Mouse (Mus musculus): ENCODE results near the gene Inafm1. TPM values are rescaled to one million over a fixed set of nuclear protein-coding genes. Genes with fewer than 3 reads are reported as not detected.

The Inafm1 gene
- 11.0 and 13.8 TPM in 2 replicates for polyA plus RNA-seq (2014; fragmentation: Nextera tagmentation; extraction: Ambion mirVana)

- Histone ChIP-seq H3K4me3 (ENCODE audit: low read depth, low read length) (peak within 1 kb of the TSS; percentile 79), H3K27me3 (ENCODE audit: control insufficient read depth, insufficient read depth, low read length) (no peaks in the 10 kb centered on the region), H3K9me3 (ENCODE audit: control insufficient read depth, low read length) (no peaks in the 10 kb centered on the region), H3K27ac (ENCODE audit: low read depth, low read length) (peak within 1 kb of the TSS; percentile 87), H3K9ac (ENCODE audit: low read depth, low read length) (peak within 1 kb of the TSS; percentile 75), H3K4me1 (replicated peaks; ENCODE audit: control insufficient read depth, insufficient read depth, low read length) (peaks cover 11% of the 10 kb centered on the region; the same call in 1 of the 2 replicates), H3K36me3 (ENCODE audit: control insufficient read depth, insufficient read depth, low read length) (no peaks in the 10 kb centered on the region; the same call in 1 of the 2 replicates), H3K4me2 (replicated peaks; ENCODE audit: low read depth, low read length) (peak within 1 kb of the TSS; percentile 96)
- DNase-seq (ENCODE audit: low spot score): peak; percentile 94
- peak; percentile 90 for ATAC-seq (ENCODE audit: low FRiP score)
- under 1% methylated on average over 35 of the region's 49 CpGs for WGBS
Measured at GRCm38 (mm10) chr7:16273081-16273765, at the start of gene Inafm1. Gene Inafm1 (minus strand): TSS chr7:16273617.

- Histone ChIP-seq H3K27ac (ENCODE audit: low read depth, low read length) (no peak overlapping the region), H3K9ac (ENCODE audit: low read depth, low read length) (no peak overlapping the region), H3K4me3 (ENCODE audit: low read depth, low read length) (no peak overlapping the region), H3K36me3 (ENCODE audit: control insufficient read depth, insufficient read depth, low read length) (no peaks in the 10 kb centered on the region), H3K4me2 (replicated peaks; ENCODE audit: low read depth, low read length) (no peak overlapping the region), H3K4me1 (replicated peaks; ENCODE audit: control insufficient read depth, insufficient read depth, low read length) (no peaks in the 10 kb centered on the region), H3K27me3 (ENCODE audit: control insufficient read depth, insufficient read depth, low read length) (no peaks in the 10 kb centered on the region), H3K9me3 (ENCODE audit: control insufficient read depth, low read length) (no peaks in the 10 kb centered on the region)
- WGBS: 87% methylated on average over 6 of the region's 6 CpGs
- DNase-seq (ENCODE audit: low spot score) (no peak), ATAC-seq (ENCODE audit: low FRiP score) (no peak)
Measured at GRCm38 (mm10) chr7:16320479-16320878, 47.1 kb upstream of the Inafm1 start.

- no peaks in the 10 kb centered on the region for H3K4me1 ChIP-seq (replicated peaks; ENCODE audit: control insufficient read depth, insufficient read depth, low read length)
- H3K9me3 ChIP-seq (ENCODE audit: control insufficient read depth, low read length): no peaks in the 10 kb centered on the region
- no peak overlapping the region for H3K4me3 ChIP-seq (ENCODE audit: low read depth, low read length)
- DNase-seq (ENCODE audit: low spot score) (no peak), ATAC-seq (ENCODE audit: low FRiP score) (no peak)
- 91% methylated on average over 4 of the region's 4 CpGs for WGBS
- H3K4me2 ChIP-seq (replicated peaks; ENCODE audit: low read depth, low read length): no peak overlapping the region
- no peak overlapping the region for H3K27ac ChIP-seq (ENCODE audit: low read depth, low read length)
- H3K9ac ChIP-seq (ENCODE audit: low read depth, low read length): no peak overlapping the region
- H3K36me3 ChIP-seq (ENCODE audit: control insufficient read depth, insufficient read depth, low read length): no peaks in the 10 kb centered on the region
- H3K27me3 ChIP-seq (ENCODE audit: control insufficient read depth, insufficient read depth, low read length): no peaks in the 10 kb centered on the region
Measured at GRCm38 (mm10) chr7:16319216-16319615, 45.8 kb upstream of the Inafm1 start.

GRCm38 (mm10) chr7:16317094-16317493 lies 43.7 kb upstream of the Inafm1 start:
- Histone ChIP-seq H3K36me3 (ENCODE audit: control insufficient read depth, insufficient read depth, low read length) (no peaks in the 10 kb centered on the region), H3K4me2 (replicated peaks; ENCODE audit: low read depth, low read length) (no peak overlapping the region), H3K27ac (ENCODE audit: low read depth, low read length) (no peak overlapping the region), H3K27me3 (ENCODE audit: control insufficient read depth, insufficient read depth, low read length) (no peaks in the 10 kb centered on the region), H3K9ac (ENCODE audit: low read depth, low read length) (no peak overlapping the region), H3K9me3 (ENCODE audit: control insufficient read depth, low read length) (no peaks in the 10 kb centered on the region), H3K4me1 (replicated peaks; ENCODE audit: control insufficient read depth, insufficient read depth, low read length) (peaks cover 6% of the 10 kb centered on the region; the same call in 1 of the 2 replicates), H3K4me3 (ENCODE audit: low read depth, low read length) (no peak overlapping the region)
- ATAC-seq (ENCODE audit: low FRiP score): no peak
- 81% methylated on average over 14 of the region's 14 CpGs for WGBS
- no peak for DNase-seq (ENCODE audit: low spot score)

- H3K36me3 ChIP-seq (ENCODE audit: control insufficient read depth, insufficient read depth, low read length): no peaks in the 10 kb centered on the region
- H3K9ac ChIP-seq (ENCODE audit: low read depth, low read length): no peak overlapping the region
- H3K4me2 ChIP-seq (replicated peaks; ENCODE audit: low read depth, low read length): no peak overlapping the region
- no peak overlapping the region for H3K4me3 ChIP-seq (ENCODE audit: low read depth, low read length)
- no peaks in the 10 kb centered on the region for H3K27me3 ChIP-seq (ENCODE audit: control insufficient read depth, insufficient read depth, low read length)
- DNase-seq (ENCODE audit: low spot score) (no peak), ATAC-seq (ENCODE audit: low FRiP score) (no peak)
- no peaks in the 10 kb centered on the region for H3K9me3 ChIP-seq (ENCODE audit: control insufficient read depth, low read length)
- 72% methylated on average over 4 of the region's 4 CpGs for WGBS
- H3K4me1 ChIP-seq (replicated peaks; ENCODE audit: control insufficient read depth, insufficient read depth, low read length): peaks cover 7% of the 10 kb centered on the region; the same call in 1 of the 2 replicates
- no peak overlapping the region for H3K27ac ChIP-seq (ENCODE audit: low read depth, low read length)
Measured at GRCm38 (mm10) chr7:16315222-16315759, 41.9 kb upstream of the Inafm1 start.

- Histone ChIP-seq H3K9me3 (ENCODE audit: control insufficient read depth, low read length) (no peaks in the 10 kb centered on the region), H3K9ac (ENCODE audit: low read depth, low read length) (peak overlapping the region; percentile 79), H3K4me2 (replicated peaks; ENCODE audit: low read depth, low read length) (peak overlapping the region; percentile 98), H3K4me3 (ENCODE audit: low read depth, low read length) (peak overlapping the region; percentile 73), H3K27me3 (ENCODE audit: control insufficient read depth, insufficient read depth, low read length) (no peaks in the 10 kb centered on the region), H3K4me1 (replicated peaks; ENCODE audit: control insufficient read depth, insufficient read depth, low read length) (peaks cover 8% of the 10 kb centered on the region), H3K36me3 (ENCODE audit: control insufficient read depth, insufficient read depth, low read length) (no peaks in the 10 kb centered on the region), H3K27ac (ENCODE audit: low read depth, low read length) (peak overlapping the region; percentile 94)
- ATAC-seq (ENCODE audit: low FRiP score) (no peak; the same call in 1 of the 2 replicates), DNase-seq (ENCODE audit: low spot score) (no peak)
- WGBS: 9% methylated on average over 13 of the region's 13 CpGs
Measured at GRCm38 (mm10) chr7:16314221-16314775, 40.9 kb upstream of the Inafm1 start.

- H3K4me3 ChIP-seq (ENCODE audit: low read depth, low read length): peak overlapping the region; percentile 73
- H3K4me1 ChIP-seq (replicated peaks; ENCODE audit: control insufficient read depth, insufficient read depth, low read length): peaks cover 11% of the 10 kb centered on the region
- H3K27ac ChIP-seq (ENCODE audit: low read depth, low read length): peak overlapping the region; percentile 94
- H3K9me3 ChIP-seq (ENCODE audit: control insufficient read depth, low read length): no peaks in the 10 kb centered on the region
- ATAC-seq (ENCODE audit: low FRiP score): peak; percentile 72
- H3K36me3 ChIP-seq (ENCODE audit: control insufficient read depth, insufficient read depth, low read length): no peaks in the 10 kb centered on the region
- under 1% methylated on average over 50 of the region's 66 CpGs for WGBS
- H3K4me2 ChIP-seq (replicated peaks; ENCODE audit: low read depth, low read length): peak overlapping the region; percentile 98
- peak; percentile 82 for DNase-seq (ENCODE audit: low spot score)
- peak overlapping the region; percentile 79 for H3K9ac ChIP-seq (ENCODE audit: low read depth, low read length)
- no peaks in the 10 kb centered on the region for H3K27me3 ChIP-seq (ENCODE audit: control insufficient read depth, insufficient read depth, low read length)
Measured at GRCm38 (mm10) chr7:16313481-16314220, 40.2 kb upstream of the Inafm1 start.

GRCm38 (mm10) chr7:16312672-16313311 lies 39.4 kb upstream of the Inafm1 start:
- WGBS: 1% methylated on average over 12 of the region's 12 CpGs
- Histone ChIP-seq H3K9ac (ENCODE audit: low read depth, low read length) (peak overlapping the region; percentile 92), H3K9me3 (ENCODE audit: control insufficient read depth, low read length) (no peaks in the 10 kb centered on the region), H3K4me1 (replicated peaks; ENCODE audit: control insufficient read depth, insufficient read depth, low read length) (peaks cover 11% of the 10 kb centered on the region), H3K4me2 (replicated peaks; ENCODE audit: low read depth, low read length) (peak overlapping the region; percentile 98), H3K27me3 (ENCODE audit: control insufficient read depth, insufficient read depth, low read length) (no peaks in the 10 kb centered on the region), H3K27ac (ENCODE audit: low read depth, low read length) (peak overlapping the region; percentile 94), H3K4me3 (ENCODE audit: low read depth, low read length) (peak overlapping the region; percentile 73), H3K36me3 (ENCODE audit: control insufficient read depth, insufficient read depth, low read length) (no peaks in the 10 kb centered on the region)
- peak; percentile 19 for ATAC-seq (ENCODE audit: low FRiP score)
- peak; percentile 86 for DNase-seq (ENCODE audit: low spot score)
